Mouse (Mus musculus) embryonic facial prominence, embryonic 15.5 days (tissue): ENCODE measurements around the gene Mcub. TPM values are rescaled to one million over a fixed set of nuclear protein-coding genes. Genes with fewer than 3 reads are reported as not detected.

Source experiments
- ATAC-seq: fragments of 200-750 bp; cut with Nextera tagmentation; 2 replicates; pipeline ENCODE4 v1.8.0; 2017; ENCODE audit warnings: low read depth, moderate TSS enrichment; ENCODE audit not compliant: insufficient number of reproducible peaks, low FRiP score, low TSS enrichment
- H3K27ac ChIP-seq: fragments of 300-500 bp; sonication (generic); replicated peaks from 2 replicates; pipeline ENCODE4 v1.5.1; 2015; ENCODE audit warnings: mild to moderate bottlenecking, inconsistent platforms
- H3K27me3 ChIP-seq: fragments of 300-500 bp; sonication (generic); 2 replicates; pipeline ENCODE4 v1.6.1; 2015; ENCODE audit warnings: inconsistent platforms
- H3K36me3 ChIP-seq: fragments of 300-500 bp; sonication (generic); 2 replicates; pipeline ENCODE4 v1.6.1; 2015; ENCODE audit warnings: mild to moderate bottlenecking, inconsistent platforms
- H3K4me1 ChIP-seq: fragments of 300-500 bp; sonication (generic); 2 replicates; pipeline ENCODE4 v1.6.1; 2015; ENCODE audit warnings: inconsistent platforms
- H3K4me2 ChIP-seq: fragments of 300-500 bp; sonication (generic); replicated peaks from 2 replicates; pipeline ENCODE4 v1.6.1; 2015; ENCODE audit warnings: mild to moderate bottlenecking, inconsistent platforms
- H3K4me3 ChIP-seq: fragments of 300-500 bp; sonication (generic); replicated peaks from 2 replicates; pipeline ENCODE4 v1.5.1; 2015; ENCODE audit warnings: mild to moderate bottlenecking, inconsistent platforms
- H3K9ac ChIP-seq: fragments of 300-500 bp; sonication (generic); 2 replicates; pipeline ENCODE4 v1.6.1; 2015; ENCODE audit warnings: inconsistent platforms
- H3K9me3 ChIP-seq: fragments of 300-500 bp; sonication (generic); replicated peaks from 2 replicates; pipeline ENCODE4 v1.6.1; 2016; ENCODE audit warnings: inconsistent platforms
- WGBS: fragments of 180-500 bp; shearing (Covaris S2); methylation state at CpG from one replicate; pipeline ENCODE4 v1.1.7; 2015; 5-methylcytosine and 5-hydroxymethylcytosine counted together
- polyA plus RNA-seq: library from polyadenylated mRNA; unstranded; fragments of >200 nt; fragmentation: Nextera tagmentation; extraction: Ambion mirVana; gene quantifications from 2 replicates; pipeline ENCODE4 v1.2.1, GENCODE M21; 2015

The Mcub gene
- polyA plus RNA-seq, 1 experiment from 2014 or later: 5.9 TPM

DNA sequence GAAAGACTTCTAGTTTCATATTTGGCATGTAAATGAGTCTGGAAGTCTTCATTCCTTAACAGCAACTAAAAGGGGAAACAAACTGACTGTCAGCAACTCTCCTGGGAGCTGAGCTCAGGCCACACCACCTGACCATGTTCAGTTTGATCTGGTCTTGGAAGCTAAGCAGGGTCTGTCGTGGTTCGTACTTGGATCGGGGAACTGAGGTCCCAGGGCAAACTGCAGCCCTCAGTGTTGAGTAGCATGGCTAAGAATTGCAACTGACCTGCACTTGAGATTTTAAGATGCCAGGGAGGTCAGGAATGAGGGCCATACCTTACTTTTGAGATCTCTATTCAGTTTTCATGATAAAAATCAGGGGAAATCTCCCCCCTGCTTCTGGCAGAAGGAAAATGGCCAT, 44.1 kb downstream of the Mcub start:
- Histone ChIP-seq H3K4me3 (no peak overlapping the region), H3K27me3 (no peaks in the 10 kb centered on the region), H3K4me2 (no peak overlapping the region), H3K4me1 (no peaks in the 10 kb centered on the region), H3K9me3 (no peaks in the 10 kb centered on the region), H3K27ac (no peak overlapping the region), H3K36me3 (no peaks in the 10 kb centered on the region), H3K9ac (no peak overlapping the region)
- 85% methylated on average over 3 of the region's 3 CpGs for WGBS
- no peak for ATAC-seq

DNA sequence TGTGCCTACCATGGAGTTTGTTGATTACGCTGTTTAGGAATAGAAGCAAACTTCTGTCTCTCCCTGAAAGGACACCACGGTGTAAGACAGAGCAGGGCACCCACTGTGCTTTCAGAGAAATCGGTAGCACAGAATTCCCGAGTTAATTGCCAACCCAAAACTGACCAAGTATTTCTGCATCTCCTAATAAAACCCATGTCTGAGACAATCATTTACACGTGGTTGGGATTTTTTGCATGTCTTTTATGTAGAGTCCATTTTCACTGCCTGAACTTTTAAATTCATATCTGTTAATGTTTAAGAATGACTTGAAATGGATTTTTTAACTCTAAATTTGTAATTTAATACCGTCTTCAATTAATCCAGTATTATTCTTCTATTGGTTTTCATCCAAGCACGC, 46.4 kb downstream of the Mcub start:
- no peaks in the 10 kb centered on the region for H3K4me1 ChIP-seq
- ATAC-seq: no peak
- H3K27me3 ChIP-seq: no peaks in the 10 kb centered on the region
- H3K9ac ChIP-seq: no peak overlapping the region
- no peak overlapping the region for H3K4me2 ChIP-seq
- WGBS: 82% methylated on average over 7 of the region's 7 CpGs
- no peak overlapping the region for H3K4me3 ChIP-seq
- no peaks in the 10 kb centered on the region for H3K9me3 ChIP-seq
- no peak overlapping the region for H3K27ac ChIP-seq
- no peaks in the 10 kb centered on the region for H3K36me3 ChIP-seq

DNA sequence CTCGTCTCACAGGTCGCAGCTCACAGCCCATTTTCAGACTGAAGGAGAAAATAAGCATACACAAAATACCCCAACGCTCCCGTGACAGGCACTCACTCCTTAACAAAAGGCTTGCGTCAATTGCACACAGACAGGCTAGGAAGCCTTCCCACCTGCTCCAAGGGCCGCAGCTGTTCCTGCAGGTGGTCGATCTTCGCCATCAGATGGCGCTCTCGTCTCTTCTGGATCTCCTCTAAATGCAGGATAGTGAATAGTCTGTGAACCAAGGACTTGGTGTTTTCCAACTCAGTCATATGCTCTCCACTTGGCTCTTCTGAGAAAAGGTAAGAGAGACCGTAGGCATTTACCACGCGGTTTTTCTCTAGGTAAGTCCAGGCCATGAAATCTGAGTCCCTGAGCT, 51.6 kb downstream of the Mcub start:
- Histone ChIP-seq H3K27ac (no peak overlapping the region), H3K4me3 (no peak overlapping the region), H3K4me1 (no peaks in the 10 kb centered on the region), H3K4me2 (no peak overlapping the region), H3K36me3 (peaks cover 12% of the 10 kb centered on the region), H3K27me3 (no peaks in the 10 kb centered on the region), H3K9me3 (no peaks in the 10 kb centered on the region), H3K9ac (no peak overlapping the region)
- peak; percentile 65; the same call in 1 of the 2 replicates for ATAC-seq
- 15% methylated on average over 13 of the region's 13 CpGs for WGBS

DNA sequence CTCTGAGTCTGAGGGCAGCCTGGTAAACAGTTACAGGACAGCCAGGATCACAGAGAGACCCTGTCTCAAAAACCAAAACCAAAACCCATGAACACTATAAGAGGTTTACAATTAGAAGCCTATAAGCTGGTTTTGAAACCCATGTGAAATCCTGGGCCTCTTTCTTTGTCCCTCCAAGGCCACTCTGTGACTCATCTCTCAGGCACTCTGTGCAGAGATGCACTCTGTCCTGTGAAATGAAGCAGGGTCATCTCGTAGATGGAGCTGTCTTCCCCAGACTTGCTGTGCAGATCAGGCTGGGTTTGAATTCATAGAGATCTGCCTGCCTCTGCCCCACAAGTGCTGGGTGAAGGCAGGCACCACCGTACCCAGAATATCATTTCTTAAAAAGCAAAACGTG, 52.6 kb downstream of the Mcub start:
- Histone ChIP-seq H3K4me2 (no peak overlapping the region), H3K27ac (no peak overlapping the region), H3K36me3 (peaks cover 20% of the 10 kb centered on the region), H3K9ac (no peak overlapping the region), H3K9me3 (no peaks in the 10 kb centered on the region), H3K4me1 (no peaks in the 10 kb centered on the region), H3K4me3 (no peak overlapping the region), H3K27me3 (no peaks in the 10 kb centered on the region)
- ATAC-seq: no peak
- WGBS: 68% methylated on average over 3 of the region's 3 CpGs

DNA sequence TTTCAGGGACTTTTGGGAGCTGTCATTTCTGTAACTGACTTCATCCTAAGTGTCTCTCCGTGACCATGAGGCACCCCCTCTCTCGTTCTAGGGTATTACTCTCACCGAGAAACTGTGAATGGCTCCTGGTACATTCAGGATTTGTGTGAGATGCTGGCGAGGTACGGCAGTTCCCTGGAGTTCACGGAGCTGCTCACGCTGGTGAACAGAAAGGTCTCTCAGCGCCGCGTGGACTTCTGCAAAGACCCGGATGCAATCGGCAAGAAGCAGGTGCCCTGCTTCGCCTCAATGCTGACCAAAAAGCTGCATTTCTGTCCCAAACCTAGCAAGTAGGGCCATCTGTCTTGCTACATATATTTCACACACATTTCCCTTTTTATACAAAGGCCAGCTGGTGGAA, 56.8 kb downstream of the Mcub start:
- Histone ChIP-seq H3K9ac (no peak overlapping the region), H3K9me3 (no peaks in the 10 kb centered on the region), H3K4me2 (no peak overlapping the region), H3K4me1 (no peaks in the 10 kb centered on the region), H3K36me3 (peaks cover 53% of the 10 kb centered on the region), H3K27ac (no peak overlapping the region), H3K4me3 (no peak overlapping the region), H3K27me3 (no peaks in the 10 kb centered on the region)
- no peak for ATAC-seq
- 90% methylated on average over 13 of the region's 13 CpGs for WGBS

DNA sequence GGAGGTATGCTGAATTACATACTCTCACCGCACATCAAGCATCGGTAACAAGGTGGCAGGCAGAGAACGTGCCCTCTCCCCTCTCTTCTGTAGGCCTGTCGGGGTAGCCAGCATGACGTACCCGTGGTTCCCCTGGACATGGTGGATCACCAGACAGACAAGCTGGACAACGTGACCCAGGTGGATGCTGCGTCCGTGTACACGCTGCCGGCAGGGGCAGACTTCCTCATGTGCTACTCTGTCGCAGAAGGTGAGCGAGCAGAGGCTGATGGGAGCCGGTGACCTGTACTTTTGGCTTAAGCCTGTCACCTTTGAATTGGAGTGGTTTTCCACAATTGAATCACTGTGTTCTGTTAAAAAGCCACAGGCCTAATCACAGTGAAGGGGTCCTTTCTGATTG, 58.0 kb downstream of the Mcub start:
- no peaks in the 10 kb centered on the region for H3K9me3 ChIP-seq
- 93% methylated on average over 14 of the region's 14 CpGs for WGBS
- no peak overlapping the region for H3K4me3 ChIP-seq
- no peaks in the 10 kb centered on the region for H3K27me3 ChIP-seq
- no peak overlapping the region for H3K4me2 ChIP-seq
- no peaks in the 10 kb centered on the region for H3K4me1 ChIP-seq
- no peak overlapping the region for H3K27ac ChIP-seq
- H3K9ac ChIP-seq: no peak overlapping the region
- H3K36me3 ChIP-seq: peaks cover 56% of the 10 kb centered on the region
- ATAC-seq: no peak

DNA sequence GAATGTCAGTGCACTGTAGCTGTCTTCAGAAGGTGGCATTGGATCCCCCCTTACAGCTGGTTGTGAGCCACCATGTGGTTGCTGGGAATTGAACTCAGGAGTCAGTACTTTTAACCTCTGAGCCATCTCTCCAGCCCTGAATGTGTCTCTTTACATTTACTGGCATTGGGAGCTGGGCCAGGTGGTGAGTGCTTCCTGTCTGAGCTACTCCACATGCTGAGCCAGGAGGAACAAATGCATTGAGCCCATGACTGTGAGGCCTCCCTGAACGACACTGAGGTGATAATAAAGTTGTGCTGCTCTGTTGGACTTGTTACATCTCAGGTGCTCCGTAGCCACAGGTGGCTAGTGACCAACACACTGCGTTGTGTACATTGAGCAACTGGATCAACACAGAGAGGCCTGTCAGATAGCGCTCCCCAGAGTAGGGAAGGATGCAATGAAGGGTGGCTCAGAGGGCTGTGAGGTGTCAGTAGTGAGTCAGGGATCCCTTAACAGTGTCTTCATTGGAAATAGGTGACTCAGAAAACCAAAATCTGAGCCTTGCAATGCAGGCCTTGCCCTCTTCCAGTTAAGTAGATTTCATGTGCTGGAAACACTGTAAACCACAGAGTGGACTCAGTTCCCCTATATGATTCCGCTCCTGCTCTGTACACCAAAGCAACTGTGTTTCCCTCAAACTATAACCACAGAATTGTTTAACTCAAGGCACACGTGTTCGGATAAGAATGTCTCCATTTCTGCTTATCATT, 65.4 kb downstream of the Mcub start:
- no peak for ATAC-seq
- 80% methylated on average over 7 of the region's 7 CpGs for WGBS
- H3K4me1 ChIP-seq: peaks cover 15% of the 10 kb centered on the region

DNA sequence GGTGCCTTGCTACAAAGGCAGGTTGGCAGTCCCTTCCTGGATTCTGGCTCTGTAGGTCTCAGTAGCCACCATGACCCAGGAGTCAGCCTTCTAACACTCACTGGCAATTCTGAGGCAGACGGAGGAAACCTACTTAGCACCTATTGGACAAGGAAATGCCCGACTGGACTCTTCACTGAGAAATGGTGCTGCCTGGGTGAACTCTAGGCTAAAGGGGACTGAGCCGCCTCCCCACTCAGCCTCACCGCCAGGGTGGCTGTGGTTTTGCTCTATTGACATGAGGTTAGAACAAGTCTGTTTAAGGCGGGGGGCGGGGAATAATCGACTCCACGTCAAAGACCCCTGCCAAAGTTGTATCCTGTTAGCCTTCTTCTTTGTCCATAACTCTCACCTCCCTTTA, 66.1 kb downstream of the Mcub start:
- Histone ChIP-seq H3K27me3 (no peaks in the 10 kb centered on the region), H3K9me3 (no peaks in the 10 kb centered on the region), H3K27ac (no peak overlapping the region), H3K9ac (no peak overlapping the region), H3K4me1 (peaks cover 15% of the 10 kb centered on the region), H3K36me3 (peaks cover 17% of the 10 kb centered on the region), H3K4me2 (no peak overlapping the region), H3K4me3 (no peak overlapping the region)
- 84% methylated on average over 8 of the region's 8 CpGs for WGBS
- ATAC-seq: no peak

More for the DNA sequence above, 65.4 kb downstream of the Mcub start:
- Histone ChIP-seq H3K9ac (no peak overlapping the region), H3K4me3 (no peak overlapping the region), H3K9me3 (no peaks in the 10 kb centered on the region), H3K27me3 (no peaks in the 10 kb centered on the region), H3K4me2 (no peak overlapping the region), H3K36me3 (peaks cover 24% of the 10 kb centered on the region), H3K27ac (no peak overlapping the region)

DNA sequence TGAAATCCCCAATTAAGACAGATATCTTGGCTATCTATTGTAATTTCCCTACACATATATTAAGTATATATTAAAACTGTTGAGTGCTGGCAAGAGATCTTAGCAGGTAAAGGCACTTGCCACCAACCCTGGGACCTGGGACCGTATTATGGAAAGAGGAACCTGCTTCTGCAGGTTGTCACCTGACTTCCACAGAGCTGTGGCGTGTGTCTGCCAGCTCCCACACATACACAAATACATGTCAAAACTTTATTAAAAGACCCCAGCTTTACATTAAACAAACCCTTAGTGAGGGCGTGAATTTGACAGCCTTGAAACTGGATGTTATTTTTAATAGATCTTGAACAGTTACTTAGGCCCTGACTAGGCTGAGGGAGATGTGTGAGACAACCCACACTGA, 66.6 kb downstream of the Mcub start:
- 85% methylated on average over 3 of the region's 3 CpGs for WGBS
- Histone ChIP-seq H3K27ac (no peak overlapping the region), H3K27me3 (no peaks in the 10 kb centered on the region), H3K9ac (no peak overlapping the region), H3K4me1 (peaks cover 15% of the 10 kb centered on the region), H3K9me3 (no peaks in the 10 kb centered on the region), H3K36me3 (peaks cover 13% of the 10 kb centered on the region; the same call in 1 of the 2 replicates), H3K4me3 (no peak overlapping the region), H3K4me2 (no peak overlapping the region)
- no peak for ATAC-seq

DNA sequence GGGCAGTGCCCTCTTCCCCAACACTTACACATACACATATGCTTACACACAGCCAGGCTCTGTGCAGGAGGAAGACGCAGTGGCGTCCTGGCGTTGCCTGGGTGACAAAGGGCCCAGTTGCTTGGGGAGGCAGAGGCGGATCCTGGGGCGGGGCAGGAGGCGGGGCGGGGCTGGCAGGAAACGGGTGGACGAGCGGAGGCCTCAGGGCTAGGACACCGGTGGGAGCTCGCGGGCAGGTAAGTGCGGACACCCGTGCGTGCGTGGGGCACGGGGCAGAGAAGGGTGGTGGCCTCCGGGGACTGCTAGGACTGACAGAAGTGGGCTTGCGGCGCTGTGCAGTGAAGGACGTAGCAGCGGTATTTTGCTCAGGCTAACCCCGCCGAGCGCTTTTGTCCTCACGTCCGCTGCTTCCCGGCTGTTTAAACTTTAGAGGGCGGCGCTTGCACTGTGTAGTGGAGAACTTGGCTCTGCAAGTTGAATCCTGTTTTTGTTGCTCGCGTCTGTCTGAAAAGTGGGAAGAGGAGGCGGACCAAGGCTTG, 68.7 kb downstream of the Mcub start, which contains the start of gene Casp6:
Casp6 (plus strand) TSS at position 155 of the 539 bp plus-strand sequence.
- Histone ChIP-seq H3K9ac (peak within 1 kb of the TSS; percentile 69), H3K27me3 (no peaks in the 10 kb centered on the region), H3K36me3 (peaks cover 5% of the 10 kb centered on the region; the same call in 1 of the 2 replicates), H3K4me1 (peaks cover 15% of the 10 kb centered on the region), H3K4me2 (peak within 1 kb of the TSS; percentile 70), H3K4me3 (peak within 1 kb of the TSS; percentile 65), H3K27ac (peak within 1 kb of the TSS; percentile 77), H3K9me3 (no peaks in the 10 kb centered on the region)
- WGBS: under 1% methylated on average over 34 of the region's 34 CpGs
- ATAC-seq: peak; percentile 96

DNA sequence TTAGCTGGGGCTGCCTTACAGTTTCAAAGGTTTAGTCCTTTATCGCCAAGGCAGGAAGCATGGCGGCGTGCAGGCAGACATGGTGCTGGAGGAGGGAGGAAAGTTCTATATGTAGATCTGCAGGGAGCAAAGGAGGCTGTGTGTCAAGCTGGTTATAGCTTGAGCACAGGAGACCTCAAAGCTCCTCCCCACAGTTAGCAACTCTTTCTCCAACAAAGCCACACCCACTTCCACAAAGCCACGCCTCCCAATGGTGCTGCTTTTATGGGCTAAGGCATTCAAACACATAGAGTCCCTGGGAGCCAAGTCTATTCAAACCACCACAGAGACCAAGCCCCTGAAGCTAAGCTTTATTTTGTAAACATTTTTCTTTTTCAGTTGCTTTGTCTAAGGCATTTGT, 71.1 kb downstream of the Mcub start:
- 67% methylated on average over 4 of the region's 4 CpGs for WGBS

DNA sequence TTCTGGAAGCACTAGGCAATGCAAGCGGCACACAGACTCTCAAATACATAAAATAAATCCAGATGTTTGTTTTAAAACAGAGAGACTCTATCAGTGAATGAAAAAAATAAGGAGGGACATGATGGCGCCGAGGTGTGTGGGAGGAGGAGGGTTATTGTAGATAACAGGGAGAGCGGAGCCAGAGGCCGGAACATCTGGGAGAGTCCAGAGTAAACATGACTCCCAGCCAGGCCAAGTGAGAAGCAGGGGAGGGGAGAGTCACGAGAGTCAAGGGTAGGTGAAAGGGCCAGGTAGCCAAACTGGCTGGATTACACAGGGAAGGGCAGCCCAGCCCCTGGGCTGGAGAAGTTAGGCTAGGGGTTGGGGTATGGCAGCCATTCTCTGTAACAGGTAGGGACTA, 73.4 kb downstream of the Mcub start:
- no peak for ATAC-seq
- Histone ChIP-seq H3K4me2 (no peak overlapping the region), H3K9me3 (no peaks in the 10 kb centered on the region), H3K9ac (no peak overlapping the region), H3K27ac (no peak overlapping the region), H3K36me3 (no peaks in the 10 kb centered on the region), H3K4me3 (no peak overlapping the region), H3K27me3 (no peaks in the 10 kb centered on the region), H3K4me1 (no peaks in the 10 kb centered on the region)
- 54% methylated on average over 6 of the region's 6 CpGs for WGBS

More for the DNA sequence above, 71.1 kb downstream of the Mcub start:
- Histone ChIP-seq H3K4me3 (no peak overlapping the region), H3K9ac (no peak overlapping the region), H3K36me3 (no peaks in the 10 kb centered on the region), H3K27ac (no peak overlapping the region), H3K4me1 (peaks cover 15% of the 10 kb centered on the region), H3K4me2 (no peak overlapping the region), H3K9me3 (no peaks in the 10 kb centered on the region), H3K27me3 (no peaks in the 10 kb centered on the region)
- ATAC-seq: no peak
